Mouse (Mus musculus): ENCODE data around the gene Mesd.

The Mesd gene

DNA sequence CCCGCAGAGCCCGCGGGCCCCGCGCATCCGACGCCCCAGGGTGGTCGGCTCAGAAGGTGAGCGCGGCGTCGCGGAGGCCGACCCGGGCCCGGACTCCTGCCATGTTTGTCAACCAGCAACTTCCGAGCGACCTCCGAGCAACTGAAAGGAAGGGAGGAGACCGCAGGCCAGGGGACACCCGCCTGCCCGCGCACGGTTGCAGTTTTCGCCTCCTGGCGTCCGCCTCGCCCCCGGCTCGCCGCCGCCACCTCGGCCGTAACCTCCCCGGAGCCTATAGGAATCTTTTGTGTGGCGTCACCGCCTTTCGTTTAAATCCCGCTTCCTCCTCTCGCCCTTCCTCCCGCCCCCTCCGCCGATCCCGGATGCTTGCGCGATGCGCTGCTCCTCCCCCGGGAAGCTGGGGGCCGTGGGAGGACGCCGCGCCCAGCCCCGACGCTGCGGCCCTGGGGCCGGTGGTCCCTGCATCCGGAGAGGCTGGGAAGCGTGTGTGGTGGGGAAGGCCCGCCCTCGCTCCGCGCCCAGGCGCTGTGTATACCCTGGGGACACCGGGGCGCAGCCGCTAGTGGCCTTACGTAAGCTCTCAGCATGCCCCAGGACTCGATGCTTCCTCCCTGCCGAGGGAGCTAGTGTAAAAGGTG lies at the start of gene Mesd, which contains the start of gene Tlnrd1:
Gene Mesd (plus strand): TSS at position 446 of the 638 bp plus-strand sequence.
Gene Tlnrd1 (minus strand): TSS at position 285 of the 638 bp plus-strand sequence.
- peak; percentile 77 to 81 for DNase-seq (ENCODE audit: low spot score in 2 of 2)

DNA sequence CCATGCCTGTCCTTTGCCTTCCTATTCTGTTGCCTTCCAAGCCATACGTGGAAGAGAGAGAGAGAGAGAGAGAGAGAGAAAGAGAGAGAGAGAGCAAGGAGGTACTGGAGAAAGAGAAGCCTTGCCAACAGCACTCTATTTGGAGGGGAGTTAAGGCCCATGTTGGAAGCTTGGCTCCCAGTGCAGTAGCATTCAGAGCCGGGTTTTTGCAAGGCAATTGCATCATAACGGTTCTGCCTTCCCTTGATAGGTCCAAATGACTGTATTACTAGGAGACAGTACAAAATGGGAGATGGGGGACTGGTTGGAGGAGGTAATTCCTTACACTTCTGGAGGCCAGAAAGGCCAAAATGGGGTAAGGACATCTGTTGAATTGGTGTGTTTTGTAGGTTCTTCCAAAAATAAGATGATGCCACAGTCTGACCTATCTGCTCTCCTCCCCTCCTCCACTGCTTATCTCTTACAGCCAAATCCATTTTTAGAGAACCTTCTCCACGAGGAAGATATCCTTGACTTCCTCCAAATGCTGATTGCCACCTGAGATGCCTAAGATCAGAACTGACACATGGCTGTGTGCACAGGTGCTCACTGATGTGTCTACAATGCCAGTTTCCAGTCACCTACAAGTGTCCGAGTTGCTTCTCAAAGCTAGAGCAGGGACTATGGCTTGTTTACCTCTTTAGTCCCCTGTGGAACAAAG lies 45.6 kb upstream of the Mesd start:
- DNase-seq (ENCODE audit: low spot score in 2 of 2): no peak

DNA sequence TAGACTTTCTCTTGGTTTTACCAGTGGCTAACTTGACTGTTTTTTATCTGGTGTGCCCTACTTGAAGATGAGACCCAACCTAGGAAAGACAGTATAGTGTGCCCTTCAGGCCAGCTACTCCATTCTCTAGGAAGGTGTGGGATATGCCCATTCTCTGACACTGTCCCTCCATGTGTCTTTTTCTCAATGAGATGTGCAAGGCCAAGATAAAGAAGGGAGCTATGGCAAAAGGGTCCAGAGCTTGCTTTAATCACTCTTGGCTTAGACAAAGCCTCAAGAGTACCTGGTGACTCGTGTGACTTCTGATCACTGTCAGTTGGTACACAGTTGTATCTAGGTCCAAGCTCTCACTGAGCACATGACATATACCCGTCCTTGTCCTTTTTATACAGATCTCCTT lies 44.2 kb upstream of the Mesd start:
- no peak for DNase-seq (ENCODE audit: low spot score in 2 of 2)

DNA sequence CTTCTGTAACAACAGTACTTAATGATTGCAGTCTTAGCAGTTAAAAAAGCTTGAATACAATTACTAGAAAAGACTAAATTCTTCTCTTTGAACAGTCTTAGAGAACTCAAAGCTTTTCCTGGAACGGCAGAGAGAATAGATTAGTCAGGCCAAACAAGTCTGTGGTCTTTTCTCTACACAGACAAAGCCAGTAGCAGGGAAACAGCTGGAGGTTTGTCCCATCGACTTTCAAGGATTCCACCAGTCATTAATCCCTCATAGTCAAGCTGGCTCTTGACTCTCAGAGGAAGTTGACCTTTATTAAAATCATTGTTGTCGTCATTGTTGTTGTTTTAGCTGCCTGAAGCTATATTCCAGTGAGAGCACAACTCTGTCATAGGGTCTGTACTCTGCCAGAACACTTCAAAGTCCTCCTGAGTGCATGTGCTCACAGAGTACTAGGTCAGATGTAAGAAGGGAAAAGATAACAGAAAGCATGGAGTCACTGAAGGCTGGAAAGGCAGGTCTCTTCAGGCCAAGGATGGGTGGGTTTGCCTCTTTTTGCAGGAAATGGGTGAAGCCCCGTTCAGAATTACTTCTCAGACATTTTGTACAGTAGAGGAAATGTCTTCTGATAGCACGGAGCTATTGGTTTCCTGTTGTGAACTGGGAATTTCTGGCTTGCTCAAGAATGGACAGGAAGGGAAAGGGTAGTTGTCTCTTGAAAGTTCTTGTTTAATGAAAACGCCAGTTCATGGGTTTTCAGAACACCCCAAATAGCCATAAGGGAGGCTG lies 41.6 kb upstream of the Mesd start:
- no peak for DNase-seq (ENCODE audit: low spot score in 2 of 2)

DNA sequence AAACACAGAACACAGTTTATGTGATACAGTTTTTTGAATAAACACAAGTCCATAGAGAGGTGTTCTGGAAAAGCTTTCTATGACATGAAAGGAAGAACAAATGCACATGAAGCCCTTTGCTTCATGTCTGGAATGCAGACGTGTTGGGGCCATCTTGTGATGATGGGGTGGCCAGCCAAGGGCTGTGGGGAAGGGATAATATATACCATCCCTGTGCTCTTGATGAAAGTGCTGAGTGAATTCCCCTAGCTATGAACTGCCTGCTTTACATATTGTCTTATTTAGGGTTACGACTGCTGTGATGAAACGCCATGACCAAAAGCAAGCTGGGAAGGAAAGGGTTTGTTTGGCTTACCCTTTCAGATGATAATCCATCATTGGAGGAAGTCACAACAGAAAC lies 39.5 kb upstream of the Mesd start:
- no peak for DNase-seq (ENCODE audit: low spot score in 2 of 2)

DNA sequence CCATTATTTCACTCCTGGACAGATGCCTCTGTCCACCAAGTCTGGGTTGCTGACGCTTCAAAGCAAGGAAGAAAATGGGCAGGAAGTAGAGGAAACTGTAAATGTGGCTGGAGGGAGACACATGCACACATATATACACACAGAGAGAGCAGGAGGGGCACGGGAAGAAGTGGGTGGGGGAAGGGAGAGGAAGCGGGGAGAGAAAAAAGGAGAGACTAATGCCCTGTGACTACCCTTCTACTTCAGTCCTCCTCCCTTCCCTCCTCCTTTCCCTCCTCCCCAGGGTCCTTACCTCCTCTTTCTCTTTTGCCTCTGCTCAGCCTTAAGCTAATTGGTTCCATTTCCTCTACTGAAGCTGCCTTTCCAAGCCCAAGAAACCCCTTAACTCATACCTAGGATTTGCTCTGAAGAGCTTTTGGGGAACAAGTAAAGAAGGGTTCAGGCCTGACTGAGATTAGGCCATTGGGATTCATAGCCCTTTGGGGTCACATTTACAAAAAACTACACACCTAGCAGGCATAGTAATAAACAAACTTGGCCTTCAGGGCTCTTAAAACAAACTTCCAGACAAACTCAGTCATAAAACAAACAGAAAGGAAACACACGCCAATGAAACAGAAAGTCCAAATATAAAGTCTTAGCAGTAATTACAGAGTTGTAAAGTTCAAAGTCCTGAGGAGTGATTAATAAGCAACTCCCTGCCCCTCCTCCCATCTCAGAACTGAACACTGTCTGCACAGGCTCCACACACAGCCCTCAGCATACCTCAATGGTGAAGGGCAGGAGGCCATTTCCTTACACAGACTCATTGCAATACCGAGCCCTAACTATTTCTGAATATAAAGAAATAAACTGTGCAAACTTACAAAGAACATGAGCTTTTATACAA lies 36.8 kb upstream of the Mesd start:
- no peak for DNase-seq (ENCODE audit: low spot score in 2 of 2)

DNA sequence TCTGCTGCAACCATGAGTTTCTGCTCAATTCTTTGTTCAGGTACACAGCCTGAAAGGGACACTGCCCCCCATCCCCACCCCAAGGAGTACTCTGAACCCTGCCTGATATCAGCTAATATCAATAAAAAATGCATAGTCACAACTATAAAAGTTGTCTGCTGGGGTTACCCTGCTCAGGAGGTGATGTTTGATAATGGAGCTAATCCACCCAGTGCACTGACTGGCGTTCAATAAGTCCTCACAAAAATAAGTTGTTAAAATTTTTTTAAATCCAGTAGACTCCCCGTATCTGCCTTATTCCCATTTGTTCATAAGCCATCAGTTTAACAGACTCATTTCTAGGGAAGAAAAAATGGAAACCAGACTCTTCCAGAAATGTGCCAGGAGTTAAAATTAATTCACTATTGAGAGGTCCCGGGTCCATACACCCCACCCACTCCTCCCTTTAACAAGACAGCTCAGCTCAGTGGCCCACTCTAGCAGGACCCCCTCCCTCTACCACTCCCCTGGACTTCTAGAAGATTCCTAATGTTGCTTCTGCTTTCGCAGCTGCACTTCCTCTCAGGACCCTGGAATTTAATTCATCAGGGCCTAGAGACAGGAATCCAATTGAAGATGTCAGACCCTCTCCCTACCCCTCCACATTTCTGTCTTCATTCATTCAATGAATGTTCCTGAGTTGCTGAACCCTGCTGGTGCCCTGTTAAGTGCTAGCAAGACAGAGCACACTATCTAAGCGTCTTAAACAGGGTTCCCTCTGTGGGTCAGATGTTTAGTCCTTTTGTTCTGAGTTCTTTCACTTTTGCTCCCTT lies 32.5 kb upstream of the Mesd start:
- DNase-seq (ENCODE audit: low spot score in 2 of 2): no peak

GRCm38 (mm10) chr7:83852381-83853380 lies 31.6 kb upstream of the Mesd start:
- no peak for DNase-seq (ENCODE audit: low spot score in 2 of 2)

DNA sequence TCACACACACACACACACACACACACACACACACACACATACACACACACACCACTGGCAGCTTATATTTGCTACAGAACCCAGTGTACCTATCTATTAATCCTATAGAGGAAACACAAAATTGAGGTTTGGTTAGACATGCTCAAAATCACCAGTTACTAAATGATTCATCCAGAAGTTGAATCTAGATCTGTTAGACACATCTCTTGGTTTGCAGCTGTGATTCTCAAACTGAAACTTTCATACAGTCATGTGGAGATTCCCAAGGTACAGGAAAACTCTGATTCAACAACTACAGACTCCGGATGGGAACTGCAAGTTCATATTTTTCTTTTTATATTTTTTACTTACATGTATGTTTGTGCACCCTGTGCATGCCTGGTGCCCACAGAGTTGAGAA lies 29.1 kb upstream of the Mesd start:
- no peak for DNase-seq (ENCODE audit: low spot score in 2 of 2)

DNA sequence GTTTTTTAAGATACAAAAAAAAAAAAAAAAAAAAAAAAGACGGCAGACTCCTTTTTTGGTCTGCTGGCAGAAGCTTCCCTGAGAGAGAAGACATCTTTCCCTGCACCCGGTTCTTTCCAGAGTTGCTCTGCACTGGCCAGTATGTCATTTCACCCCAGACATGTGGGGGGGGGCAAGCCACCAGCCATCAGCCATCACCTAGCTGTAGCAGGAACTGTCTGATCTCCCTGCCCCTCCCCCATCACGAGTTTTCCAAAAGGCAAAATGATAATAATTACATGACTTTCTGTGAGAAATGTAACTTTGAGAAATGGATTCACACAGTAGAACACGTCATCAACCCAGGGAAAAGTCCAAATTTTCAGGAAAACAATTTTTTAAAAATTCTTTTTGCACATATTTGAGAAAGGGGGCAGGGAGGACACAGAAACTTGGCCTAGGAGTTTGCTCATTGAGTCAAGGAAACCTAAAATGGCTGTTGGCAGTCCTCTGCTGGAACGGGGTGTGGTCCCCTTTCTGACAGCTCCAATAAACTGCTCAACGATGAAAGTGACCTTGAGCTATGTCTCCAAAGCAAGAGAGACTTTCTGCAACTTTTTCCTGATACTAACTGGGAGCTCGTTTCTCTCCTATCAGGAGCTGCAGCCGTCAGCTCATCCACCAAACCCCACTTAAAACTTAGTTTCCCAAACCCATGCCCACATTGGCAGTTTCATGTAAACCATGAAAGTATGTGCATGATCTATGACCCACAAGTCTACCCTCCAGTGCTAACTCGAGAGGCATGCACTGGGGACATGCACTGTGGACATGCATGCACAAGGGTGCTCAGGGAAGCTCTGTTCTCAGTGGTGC lies 27.7 kb upstream of the Mesd start:
- DNase-seq (ENCODE audit: low spot score in 2 of 2): no peak

GRCm38 (mm10) chr7:83857208-83857488 lies 27.1 kb upstream of the Mesd start:
- DNase-seq (ENCODE audit: low spot score in 2 of 2): no peak

- DNase-seq (ENCODE audit: low spot score in 2 of 2): no peak
Measured at GRCm38 (mm10) chr7:83857921-83858320, 26.3 kb upstream of the Mesd start.

DNA sequence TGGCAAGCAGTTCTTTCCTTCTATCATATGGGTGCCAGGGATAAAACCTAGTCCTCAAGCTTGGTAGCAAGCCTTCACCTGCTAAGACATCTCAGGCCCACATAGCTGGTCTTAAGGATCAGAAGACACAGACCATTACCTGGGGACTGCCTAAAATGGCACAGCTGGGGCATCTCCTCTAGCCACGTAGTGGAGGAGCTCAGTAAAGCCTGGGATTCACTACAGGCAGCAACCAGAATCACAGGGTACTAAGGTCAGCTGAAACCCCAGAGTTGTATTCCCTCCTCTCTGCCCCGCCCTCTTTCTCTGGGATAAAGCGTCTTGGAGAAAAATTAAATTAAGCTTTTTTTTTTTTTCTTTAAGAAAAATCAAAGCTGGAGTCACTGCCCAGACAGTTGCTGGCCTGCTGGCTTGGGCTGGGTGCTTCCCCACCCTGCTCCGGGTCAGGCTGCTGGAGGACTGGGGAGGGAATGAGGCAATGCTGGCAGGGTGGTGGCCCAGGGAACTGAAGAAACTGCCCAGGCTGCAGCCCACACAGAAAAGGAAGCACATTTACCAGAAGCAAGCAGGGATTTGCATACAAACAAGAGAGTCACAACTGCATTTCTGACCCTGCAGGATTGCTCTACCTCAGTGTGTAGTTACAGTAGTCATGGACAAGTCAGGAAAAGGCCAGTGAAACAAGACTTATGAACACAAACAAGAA lies 24.7 kb upstream of the Mesd start:
- no peak for DNase-seq (ENCODE audit: low spot score in 2 of 2)

GRCm38 (mm10) chr7:83863554-83863953 lies 20.7 kb upstream of the Mesd start:
- no peak for DNase-seq (ENCODE audit: low spot score in 2 of 2)

DNA sequence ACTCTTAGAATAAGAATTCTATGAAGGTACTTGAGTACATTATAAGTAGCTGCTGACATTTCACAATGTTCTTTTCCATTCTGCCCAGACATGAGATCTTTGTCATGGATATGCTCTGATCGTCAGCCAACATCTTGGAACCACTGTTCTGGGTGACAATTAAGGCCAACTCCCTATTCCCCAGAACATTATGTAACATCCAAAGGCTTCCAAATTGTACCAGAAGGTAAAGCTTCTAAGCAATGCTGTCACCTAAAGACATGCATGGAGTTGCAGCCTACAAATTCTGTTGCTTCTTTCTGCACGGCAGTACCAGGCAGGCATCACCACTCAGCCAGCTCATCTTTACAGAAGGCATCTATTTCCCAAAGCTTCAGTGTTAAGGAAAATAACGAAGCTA lies 16.1 kb upstream of the Mesd start:
- no peak for DNase-seq (ENCODE audit: low spot score in 2 of 2)

- DNase-seq (ENCODE audit: low spot score in 2 of 2): no peak
Measured at GRCm38 (mm10) chr7:83869839-83870543, 14.3 kb upstream of the Mesd start.

DNA sequence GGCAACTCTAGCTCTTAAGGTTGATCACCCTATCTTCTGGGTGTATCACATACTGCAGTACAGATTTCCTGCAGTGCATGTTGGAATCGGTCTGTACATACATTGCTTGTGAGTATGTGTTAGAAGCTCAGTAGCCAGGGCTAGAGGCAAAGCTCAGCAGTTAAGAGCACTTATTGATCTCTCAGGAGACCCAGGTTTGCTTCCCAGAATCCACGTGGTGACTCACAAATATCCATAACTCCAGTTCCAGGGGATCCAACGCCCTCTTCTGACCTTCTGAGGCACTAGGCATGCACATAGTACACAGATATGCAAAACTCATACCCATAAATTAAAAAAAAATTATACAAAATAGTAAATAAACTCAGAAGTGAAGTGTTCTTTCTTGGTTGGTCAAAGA lies 7.2 kb upstream of the Mesd start:
- DNase-seq (ENCODE audit: low spot score in 2 of 2): no peak

Measured in frontal cortex, postnatal 25 days (tissue).